Mouse (Mus musculus): ENCODE measurements around the gene Ttc1.

Gene Ttc1

GRCm38 (mm10) chr11:43703552-43703951 is 44.3 kb downstream of the Ttc1 start:
- no peak for DNase-seq (ENCODE audit: low read depth, low spot score)

GRCm38 (mm10) chr11:43700291-43700690 is 47.5 kb downstream of the Ttc1 start:
- DNase-seq (ENCODE audit: low read depth, low spot score): no peak

GRCm38 (mm10) chr11:43698621-43699020 is 49.2 kb downstream of the Ttc1 start:
- DNase-seq (ENCODE audit: low read depth, low spot score): no peak

- no peak for DNase-seq (ENCODE audit: low read depth, low spot score)
These were observed 51.2 kb downstream of the Ttc1 start for GRCm38 (mm10) chr11:43696623-43697022.

- DNase-seq (ENCODE audit: low read depth, low spot score): no peak
These were observed 59.0 kb downstream of the Ttc1 start for GRCm38 (mm10) chr11:43688850-43689249.

- peak; percentile 55 for DNase-seq (ENCODE audit: low read depth, low spot score)
These were observed 65.2 kb downstream of the Ttc1 start for GRCm38 (mm10) chr11:43682415-43683217.

GRCm38 (mm10) chr11:43681472-43682414 is 66.1 kb downstream of the Ttc1 start, which contains the start of gene Pwwp2a:
Pwwp2a (plus strand) TSS chr11:43681998.
- DNase-seq (ENCODE audit: low read depth, low spot score): peak; percentile 99
